Mouse (Mus musculus): ENCODE results near the gene Ube2a.
A peak's percentile ranks its signal among the peaks of the same experiment; 100 is the strongest.

The Ube2a gene

DNA sequence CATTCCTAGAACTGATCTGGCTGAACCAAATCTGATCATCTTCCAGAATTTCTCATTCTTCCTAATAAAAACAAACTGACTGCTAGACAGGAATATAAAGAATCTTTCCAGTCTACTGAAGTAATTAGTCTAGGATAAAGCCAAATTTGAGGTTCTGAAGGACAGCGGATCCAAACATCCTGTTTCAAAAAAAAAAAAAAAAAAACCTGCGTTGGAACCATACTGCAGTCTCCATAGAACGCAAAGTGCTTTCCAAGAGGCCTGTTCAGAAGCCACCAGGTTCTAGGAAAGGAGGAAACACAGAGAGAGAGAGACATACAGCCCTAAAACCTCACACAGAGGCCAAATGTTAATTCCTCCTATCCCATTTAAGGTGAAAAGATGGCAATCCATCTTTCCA lies 28.0 kb downstream of the Ube2a start:
- no peak for DNase-seq (ENCODE audit: low read depth, low spot score)

DNA sequence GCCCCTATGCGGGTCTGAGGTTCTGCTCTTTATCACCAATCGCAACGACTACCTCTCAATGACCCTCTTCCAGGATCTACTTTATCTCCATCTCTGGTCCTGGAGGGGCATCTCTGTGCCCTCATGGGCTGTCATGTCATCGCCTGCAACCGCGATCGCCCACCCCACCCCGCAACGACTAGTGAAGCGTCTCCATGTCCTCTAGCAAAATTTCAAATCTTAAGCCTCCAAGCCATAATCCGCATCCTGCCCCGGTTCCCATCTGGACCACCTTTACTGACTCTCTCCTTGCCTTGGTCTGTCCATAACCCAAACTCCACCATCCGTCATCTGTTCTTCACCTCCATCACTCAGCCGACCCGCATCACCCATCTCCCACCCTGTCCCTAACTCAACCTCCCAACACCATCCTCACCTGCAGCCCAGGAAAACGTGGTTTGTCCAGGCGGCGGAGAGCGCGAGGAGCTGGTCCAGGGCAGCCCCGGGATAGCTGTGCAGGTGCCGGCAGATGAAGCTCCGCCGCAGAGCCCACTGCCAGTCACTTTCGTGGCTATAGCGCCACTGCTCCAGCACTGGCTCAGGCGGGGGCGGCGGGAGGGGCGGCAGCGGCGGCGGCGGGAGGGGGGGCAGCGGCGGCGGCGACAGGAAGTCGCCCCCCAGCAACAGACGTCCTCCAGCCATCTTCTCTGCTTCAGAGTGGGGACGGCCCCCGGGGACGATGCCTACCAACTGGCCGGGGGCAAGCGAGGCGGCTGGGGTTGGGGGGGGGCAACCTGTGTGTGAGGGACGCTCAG lies 28.8 kb downstream of the Ube2a start, which contains the start of gene Nkrf:
Nkrf (minus strand) TSS at position 579 of the 794 bp plus-strand sequence.
- peak; percentile 20 for DNase-seq (ENCODE audit: low read depth, low spot score)

DNA sequence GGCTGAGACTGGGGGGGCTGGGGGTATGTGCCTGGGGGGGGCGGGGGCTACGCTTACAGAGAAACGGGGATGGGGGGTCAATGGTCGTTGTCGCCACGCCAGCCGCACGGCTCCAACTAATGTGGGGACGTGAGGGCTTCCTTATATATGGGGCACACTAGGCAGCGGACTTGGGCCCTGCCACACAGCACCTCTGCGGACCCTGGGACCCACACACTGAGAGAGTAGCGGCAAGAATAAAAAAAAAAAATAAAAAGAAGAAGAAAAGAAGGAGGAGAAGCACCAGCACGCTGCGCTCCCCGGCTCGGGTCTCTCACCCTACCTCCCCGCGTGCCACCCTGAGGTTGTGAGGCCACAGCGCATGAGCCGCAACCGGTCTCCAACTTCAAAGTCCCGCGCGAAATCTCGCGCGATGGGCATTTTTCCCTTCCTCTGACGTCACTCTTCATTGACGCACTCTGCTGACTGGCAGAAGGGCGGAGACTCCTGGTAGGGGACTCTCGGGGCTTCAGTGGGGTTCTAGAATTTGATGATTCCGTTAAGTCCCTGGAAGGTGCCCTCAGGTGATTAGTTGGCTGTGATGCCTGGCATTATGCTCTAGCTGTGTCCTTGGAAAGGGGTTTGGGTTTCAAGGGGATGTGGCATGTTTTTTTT lies 29.5 kb downstream of the Ube2a start:
- peak; percentile 95 for DNase-seq (ENCODE audit: low read depth, low spot score)

DNA sequence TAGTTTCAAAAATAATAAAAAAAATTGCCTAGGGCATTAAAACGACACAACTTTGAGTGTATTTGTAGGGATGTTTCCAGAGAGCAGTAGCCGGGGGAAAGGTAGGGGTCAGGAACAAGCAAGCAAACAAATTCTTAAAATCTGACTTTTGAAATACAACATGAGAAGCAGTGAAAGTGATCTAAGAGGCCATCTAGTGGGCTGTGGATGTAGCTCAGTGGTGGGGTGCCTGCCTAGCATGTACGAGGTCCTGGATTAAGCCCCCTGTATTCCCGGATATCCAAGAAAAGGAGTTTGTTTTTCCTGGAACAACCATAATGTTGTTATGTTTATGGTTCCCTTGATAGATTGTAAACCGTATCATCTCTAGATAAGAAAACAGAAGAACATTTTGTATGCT lies 32.8 kb downstream of the Ube2a start:
- no peak for DNase-seq (ENCODE audit: low read depth, low spot score)

DNA sequence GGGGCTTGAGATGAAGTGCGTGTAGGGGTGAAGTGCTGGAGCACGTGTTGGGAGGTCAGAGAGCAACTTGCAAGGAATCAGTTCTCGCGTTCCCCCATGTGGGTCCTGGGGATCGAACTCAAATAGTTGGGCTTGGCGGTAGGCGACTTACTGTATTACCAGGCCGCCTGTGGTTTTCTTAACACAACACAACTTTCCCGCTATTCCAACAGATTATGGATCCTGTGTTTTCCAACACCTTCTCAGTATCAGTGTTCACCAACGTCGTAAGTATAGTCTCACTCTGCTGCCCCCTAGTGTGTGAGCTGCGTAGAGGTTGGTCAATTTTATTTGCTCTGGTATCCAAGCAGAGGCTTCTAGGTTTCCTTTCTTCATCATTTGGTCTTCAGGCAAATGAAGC lies 37.6 kb downstream of the Ube2a start:
- peak; percentile 66 for DNase-seq (ENCODE audit: low read depth, low spot score)

- DNase-seq (ENCODE audit: low read depth, low spot score) = no peak
Measured at GRCm38 (mm10) chrX:36917749-36918148, 44.0 kb downstream of the Ube2a start.

- no peak for DNase-seq (ENCODE audit: low read depth, low spot score)
Measured at GRCm38 (mm10) chrX:36921346-36921745, 47.6 kb downstream of the Ube2a start.

DNA sequence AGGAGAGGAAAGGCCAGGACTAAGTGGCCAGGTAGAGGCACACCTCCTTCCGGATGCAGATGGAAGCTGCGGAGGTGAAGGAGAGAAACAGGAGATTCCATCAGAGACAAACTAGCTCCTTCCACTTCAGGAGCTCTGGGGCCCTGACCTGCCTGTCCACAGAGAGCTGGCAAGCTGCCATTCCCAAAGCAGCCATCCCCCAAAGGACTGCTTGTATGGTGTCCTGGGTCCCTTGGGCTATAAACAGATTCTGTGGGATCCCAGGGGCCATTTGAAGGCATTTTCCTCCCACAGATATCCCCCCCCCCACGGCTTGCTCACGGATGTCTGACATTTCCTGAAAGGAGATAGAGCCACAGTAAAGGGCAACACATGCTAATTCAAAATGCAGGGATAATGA lies 55.1 kb downstream of the Ube2a start:
- DNase-seq (ENCODE audit: low read depth, low spot score) = no peak

DNA sequence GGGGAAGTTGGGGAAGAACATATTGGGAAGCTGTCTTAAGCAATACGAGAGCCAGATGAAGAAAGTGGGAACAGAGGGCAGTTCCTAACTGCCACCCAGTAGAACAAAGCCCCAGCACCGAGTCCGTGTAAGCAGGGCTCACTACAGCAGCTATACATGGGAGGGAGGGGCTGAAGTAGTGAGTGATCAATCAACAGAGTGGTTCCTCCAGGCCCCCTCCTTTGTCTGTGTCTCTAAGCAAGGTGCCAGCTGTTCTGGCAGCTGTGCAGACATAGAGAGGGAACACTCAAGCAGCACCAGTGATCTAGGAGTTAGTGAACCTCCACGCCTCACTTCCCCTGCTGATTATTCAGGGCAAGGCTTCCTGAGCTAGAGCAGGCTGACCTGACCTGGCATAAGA lies 56.0 kb downstream of the Ube2a start:
- DNase-seq (ENCODE audit: low read depth, low spot score) = peak; percentile 18

DNA sequence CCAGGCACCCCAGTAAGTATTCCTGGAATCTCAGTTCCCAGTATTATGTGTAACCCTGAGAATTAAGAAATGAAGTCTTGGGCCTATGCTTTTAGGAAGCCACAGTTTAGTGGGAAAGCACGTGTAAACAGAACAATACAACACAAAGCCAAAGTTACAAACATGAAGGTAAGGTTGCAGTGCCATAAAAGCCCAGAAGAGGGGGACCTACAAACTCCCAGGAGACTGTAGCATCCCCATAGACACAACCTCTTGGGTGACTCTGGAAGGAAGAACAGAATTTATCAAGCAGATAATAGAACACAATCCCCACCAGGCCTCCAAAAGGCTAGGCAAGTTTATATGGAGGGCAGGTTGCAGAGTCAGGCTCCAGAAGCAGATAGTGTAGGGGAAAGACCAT lies 56.9 kb downstream of the Ube2a start:
- DNase-seq (ENCODE audit: low read depth, low spot score) = peak; percentile 38
